Mouse (Mus musculus) urinary bladder, postnatal 10 days (tissue): ENCODE results near the gene Espn.

Experiments
- DNase-seq: peaks from one replicate; pipeline ENCODE4 v3.0.0; 2022; ENCODE audit warnings: low spot score

The Espn gene

GRCm38 (mm10) chr4:152146033-152146827 lies 5.9 kb downstream of the Espn start:
- DNase-seq, result no peak

GRCm38 (mm10) chr4:152145473-152145872 lies 6.7 kb downstream of the Espn start:
- DNase-seq, result no peak

GRCm38 (mm10) chr4:152143632-152144031 lies 8.5 kb downstream of the Espn start:
- DNase-seq, result no peak

GRCm38 (mm10) chr4:152141521-152142135 lies 10.5 kb downstream of the Espn start:
- no peak for DNase-seq

GRCm38 (mm10) chr4:152140441-152140840 lies 11.7 kb downstream of the Espn start:
- no peak for DNase-seq

GRCm38 (mm10) chr4:152138497-152139260 lies 13.5 kb downstream of the Espn start:
- DNase-seq, result peak; percentile 63

- DNase-seq, result no peak
These were observed 15.3 kb downstream of the Espn start for GRCm38 (mm10) chr4:152136876-152137250.

GRCm38 (mm10) chr4:152136112-152136875 lies 15.9 kb downstream of the Espn start:
- DNase-seq, result no peak

GRCm38 (mm10) chr4:152135363-152135762 lies 16.8 kb downstream of the Espn start:
- DNase-seq, result no peak

GRCm38 (mm10) chr4:152134507-152134906 lies 17.7 kb downstream of the Espn start:
- no peak for DNase-seq

GRCm38 (mm10) chr4:152133213-152133612 lies 19.0 kb downstream of the Espn start:
- DNase-seq, result no peak

- no peak for DNase-seq
These were observed 19.4 kb downstream of the Espn start for GRCm38 (mm10) chr4:152132772-152133169.

- no peak for DNase-seq
These were observed 20.1 kb downstream of the Espn start for GRCm38 (mm10) chr4:152131809-152132771.

- no peak for DNase-seq
These were observed 21.2 kb downstream of the Espn start for GRCm38 (mm10) chr4:152130771-152131653.

- DNase-seq, result no peak
These were observed 22.7 kb downstream of the Espn start for GRCm38 (mm10) chr4:152129395-152129930.

- DNase-seq, result no peak
These were observed 23.4 kb downstream of the Espn start for GRCm38 (mm10) chr4:152128784-152129183.

- no peak for DNase-seq
These were observed 24.3 kb downstream of the Espn start for GRCm38 (mm10) chr4:152127884-152128283.

- no peak for DNase-seq
These were observed 25.9 kb downstream of the Espn start for GRCm38 (mm10) chr4:152126026-152126920.
